In genomic region chr4:154536110-154536509, GRCm38 (mm10) we compare ENCODE assay signal across 21 mouse cellular contexts.
DNase-seq lines count a peak whose midpoint lies in the region; ATAC-seq and TF ChIP-seq lines count a peak whose summit lies in the region.
"Had no signal": no experiment of that assay in that cellular context is flagged by ENCODE, and none has a peak within 500 bp of the region (broad histone marks: within the 10 kb centered on the region; RNA-seq: fewer than 3 reads in every experiment).

No protein-coding gene starts in this region.

- 0 out of 2 replicates have a peak, but pooled peaks cover 2% of the 10 kb centered on the region for H3K36me3 ChIP-seq in limb, embryonic 10.5 days
- H3K36me3 ChIP-seq in forebrain, embryonic 13.5 days (ENCODE audit: poor library complexity, severe bottlenecking): no peaks in the 10 kb centered on the region
- H3K36me3 ChIP-seq: heart, embryonic 13.5 days; hindbrain, embryonic 15.5 days; liver, embryonic 13.5 days; lung, embryonic 15.5 days; neural tube, embryonic 15.5 days; stomach, embryonic 15.5 days had no signal

- H3K4me3 ChIP-seq in gastrocnemius, adult 2 months: no peak overlapping the region
- no peak overlapping the region for H3K4me3 ChIP-seq in brown adipose tissue, adult 24 weeks (ENCODE audit: insufficient read depth, low read depth, low read length)
- H3K4me3 ChIP-seq in limb, embryonic 10.5 days: no peak overlapping the region
- no peak overlapping the region for H3K4me3 ChIP-seq in forebrain, embryonic 13.5 days
- H3K4me3 ChIP-seq: heart, embryonic 13.5 days; hindbrain, embryonic 15.5 days; liver, embryonic 13.5 days; lung, embryonic 15.5 days; neural tube, embryonic 15.5 days; stomach, embryonic 15.5 days had no signal

- no peak overlapping the region for H3K4me2 ChIP-seq in forebrain, embryonic 13.5 days
- H3K4me2 ChIP-seq: heart, embryonic 13.5 days; hindbrain, embryonic 15.5 days; liver, embryonic 13.5 days; lung, embryonic 15.5 days; neural tube, embryonic 15.5 days; stomach, embryonic 15.5 days had no signal

- peaks cover 10% of the 10 kb centered on the region for H3K4me1 ChIP-seq in brown adipose tissue, adult 24 weeks (ENCODE audit: control insufficient read depth, insufficient read depth, insufficient read length, low read length)
- H3K4me1 ChIP-seq in limb, embryonic 10.5 days: peaks cover 60% of the 10 kb centered on the region
- H3K4me1 ChIP-seq in forebrain, embryonic 13.5 days: peaks cover 52% of the 10 kb centered on the region

- ATAC-seq in forebrain, embryonic 13.5 days: no peak

- H3K27me3 ChIP-seq in limb, embryonic 10.5 days (ENCODE audit: low read depth, poor library complexity, severe bottlenecking): no peaks in the 10 kb centered on the region
- no peaks in the 10 kb centered on the region for H3K27me3 ChIP-seq in forebrain, embryonic 13.5 days
- H3K27me3 ChIP-seq: heart, embryonic 13.5 days; hindbrain, embryonic 15.5 days; liver, embryonic 13.5 days; lung, embryonic 15.5 days; stomach, embryonic 15.5 days had no signal

- no peaks in the 10 kb centered on the region for H3K9me3 ChIP-seq in limb, embryonic 10.5 days (replicated peaks)
- H3K9me3 ChIP-seq in forebrain, embryonic 13.5 days (replicated peaks): no peaks in the 10 kb centered on the region
- H3K9me3 ChIP-seq: heart, embryonic 13.5 days; hindbrain, embryonic 15.5 days; liver, embryonic 13.5 days; lung, embryonic 15.5 days; neural tube, embryonic 15.5 days; stomach, embryonic 15.5 days had no signal

- no peak overlapping the region; the same call in 1 of the 2 replicates for H3K9ac ChIP-seq in forebrain, embryonic 13.5 days
- H3K9ac ChIP-seq: heart, embryonic 13.5 days; hindbrain, embryonic 15.5 days; liver, embryonic 13.5 days; lung, embryonic 15.5 days; neural tube, embryonic 15.5 days; stomach, embryonic 15.5 days had no signal

- H3K27ac ChIP-seq in gastrocnemius, adult 2 months: 0 out of 2 replicates have a peak overlapping the region, but pooled peaks have one; percentile 31
- H3K27ac ChIP-seq in brown adipose tissue, adult 24 weeks (replicated peaks; ENCODE audit: low read depth, low read length): 0 out of 2 replicates have a peak overlapping the region, but pooled peaks have one; percentile 10
- 0 out of 2 replicates have a peak overlapping the region, but pooled peaks have one; percentile 17 for H3K27ac ChIP-seq in limb, embryonic 10.5 days
- H3K27ac ChIP-seq in forebrain, embryonic 13.5 days: no peak overlapping the region
- H3K27ac ChIP-seq: heart, embryonic 13.5 days; hindbrain, embryonic 15.5 days; liver, embryonic 13.5 days; lung, embryonic 15.5 days; macrophage; neural tube, embryonic 15.5 days; stomach, embryonic 15.5 days had no signal

- intact Hi-C loops in gastrocnemius, adult 2 months (cut with DNase I): no loop called here

- no peak for DNase-seq in gastrocnemius, adult 2 months
- DNase-seq in gastrocnemius, postnatal 10 days: no peak
- peak; percentile 17 to 46 for DNase-seq in kidney, postnatal 36 days
- no peak for DNase-seq in kidney, adult 11 months
- DNase-seq in limb, embryonic 10.5 days (ENCODE audit: low spot score): no peak
- DNase-seq: adrenal gland, postnatal 25 days; cerebellum, adult 9-10 months; left cerebral cortex, postnatal 4 days; liver, embryonic 13.5 days; right cerebral cortex, adult 18-20 months; right cerebral cortex, postnatal 4 days; thymus, adult 2 months; thymus, postnatal 4 days had no signal

- no peak for TF ChIP-seq CTCF in gastrocnemius, adult 2 months (IDR thresholded peaks at IDR 0.05)

- WGBS in limb, embryonic 10.5 days: 81% methylated on average over 5 of the region's 5 CpGs
- 75% methylated on average over 5 of the region's 5 CpGs for WGBS in forebrain, embryonic 13.5 days

Comparison
In these comparisons a context has a peak if more than half of its experiments do, and no peak if none do; other contexts are left out.
1. DNase-seq: peak in kidney, postnatal 36 days (2 of 2); none in gastrocnemius, adult 2 months (single experiment), gastrocnemius, postnatal 10 days (single experiment), kidney, adult 11 months (single experiment) and limb, embryonic 10.5 days (single experiment).